Mouse (Mus musculus): ENCODE measurements at regions not wholly inside any gene's neighbourhood (a gene's known extent, or its start where the extent isn't known, plus 50 kb on each side); places are given as distances from the start of the nearest gene placed in this dataset.

DNA sequence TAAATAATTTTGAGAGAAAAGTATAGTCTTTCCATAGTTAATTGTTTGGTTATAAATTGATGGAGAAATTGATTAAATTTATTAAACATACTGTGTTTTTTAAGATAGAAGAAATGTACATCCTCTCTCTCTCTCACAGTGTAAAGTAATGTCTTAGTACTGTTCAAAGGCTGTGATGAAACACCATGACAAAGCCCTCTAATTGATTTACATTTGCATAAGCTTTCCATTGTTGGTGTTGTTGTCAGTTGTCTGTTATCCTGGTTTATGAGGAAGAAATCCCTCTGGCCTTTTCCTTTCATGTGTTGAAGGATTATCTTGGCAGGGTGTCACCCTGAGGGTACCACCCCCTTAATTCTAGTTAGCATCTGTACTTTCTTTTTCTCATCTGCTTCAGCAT lies 207.2 kb upstream of the Dmd start:
- no peak for ATAC-seq (ENCODE audit: low FRiP score)
- H3K36me3 ChIP-seq: no peaks in the 10 kb centered on the region
- no peak overlapping the region for H3K4me3 ChIP-seq (replicated peaks)
- no peak overlapping the region for H3K27ac ChIP-seq (replicated peaks)
- no peaks in the 10 kb centered on the region for H3K9me3 ChIP-seq (replicated peaks)
- no peaks in the 10 kb centered on the region for H3K4me1 ChIP-seq
- H3K9ac ChIP-seq (replicated peaks): no peak overlapping the region
- no peak overlapping the region for H3K4me2 ChIP-seq
- H3K27me3 ChIP-seq (replicated peaks): no peaks in the 10 kb centered on the region

DNA sequence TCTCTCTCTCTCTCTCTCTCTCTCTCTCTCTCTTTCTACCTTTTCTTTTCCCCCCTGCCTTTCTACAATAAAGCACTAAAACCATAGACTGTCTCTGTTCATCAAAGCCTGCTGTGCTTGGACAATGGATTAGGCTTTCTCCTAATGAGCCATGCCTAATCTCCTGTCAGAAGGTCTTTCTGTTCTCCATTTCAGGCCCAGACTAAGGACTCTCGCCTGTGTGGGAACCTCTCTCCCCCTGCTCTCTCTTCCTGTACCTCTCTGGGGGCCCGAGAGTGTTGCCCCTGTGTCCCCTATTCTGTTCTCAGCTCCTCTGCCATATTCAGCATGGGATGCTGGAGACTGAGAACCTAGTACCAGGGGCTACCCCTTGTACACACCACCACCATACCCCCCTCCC lies 184.5 kb upstream of the Dmd start:
- H3K4me1 ChIP-seq: no peaks in the 10 kb centered on the region
- 11% methylated on average over 2 of the region's 2 CpGs for WGBS
- no peaks in the 10 kb centered on the region for H3K9me3 ChIP-seq (replicated peaks)
- no peaks in the 10 kb centered on the region for H3K27me3 ChIP-seq (replicated peaks)
- H3K9ac ChIP-seq (replicated peaks): no peak overlapping the region
- no peak overlapping the region for H3K4me2 ChIP-seq
- H3K36me3 ChIP-seq: no peaks in the 10 kb centered on the region
- no peak overlapping the region for H3K27ac ChIP-seq (replicated peaks)
- ATAC-seq (ENCODE audit: low FRiP score): no peak
- no peak overlapping the region for H3K4me3 ChIP-seq (replicated peaks)

DNA sequence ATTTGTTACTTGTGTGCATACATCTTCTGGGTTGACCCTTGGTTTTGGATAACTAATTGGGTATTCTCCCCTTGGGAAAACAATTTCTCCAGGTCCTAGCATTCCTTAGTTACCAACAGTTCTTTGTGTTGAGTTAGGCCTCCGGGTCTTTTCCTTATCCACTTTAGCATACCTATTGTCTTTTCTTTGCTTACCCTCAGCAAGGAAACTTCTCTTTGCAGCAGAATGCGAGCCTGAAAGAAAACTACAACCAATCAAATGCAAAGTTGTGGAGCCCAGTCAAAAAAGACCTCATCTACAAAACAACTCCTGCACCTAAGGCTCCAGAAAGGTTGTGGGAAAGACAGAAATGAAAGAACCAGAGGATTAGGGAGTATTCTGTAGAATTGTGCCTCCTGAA lies 139.5 kb upstream of the Dmd start:
- H3K4me2 ChIP-seq: no peak overlapping the region
- ATAC-seq (ENCODE audit: low FRiP score): no peak
- WGBS: 24% methylated on average over 2 of the region's 2 CpGs

DNA sequence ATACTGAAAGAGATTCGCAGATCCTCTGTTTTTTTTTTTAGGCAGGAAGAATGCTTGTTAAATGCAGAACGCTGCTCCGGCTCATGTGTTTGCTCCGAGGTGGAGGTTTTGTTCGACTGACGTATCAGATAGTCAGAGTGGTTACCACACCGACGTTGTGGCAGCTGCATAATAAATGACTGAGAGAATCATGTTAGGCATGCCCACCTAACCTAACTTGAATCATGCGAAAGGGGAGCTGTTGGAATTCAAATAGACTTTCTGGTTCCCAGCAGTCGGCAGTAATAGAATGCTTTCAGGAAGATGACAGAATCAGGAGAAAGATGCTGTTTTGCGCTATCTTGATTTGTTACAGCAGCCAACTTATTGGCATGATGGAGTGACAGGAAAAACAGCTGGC lies 134.1 kb upstream of the Dmd start:
- H3K36me3 ChIP-seq: no peaks in the 10 kb centered on the region
- H3K4me1 ChIP-seq: no peaks in the 10 kb centered on the region
- no peaks in the 10 kb centered on the region for H3K9me3 ChIP-seq (replicated peaks)
- 20% methylated on average over 11 of the region's 11 CpGs for WGBS
- no peak overlapping the region for H3K27ac ChIP-seq (replicated peaks)
- no peak for ATAC-seq (ENCODE audit: low FRiP score)
- H3K9ac ChIP-seq (replicated peaks): 0 out of 2 replicates have a peak overlapping the region, but pooled peaks have one; percentile 3
- H3K27me3 ChIP-seq (replicated peaks): no peaks in the 10 kb centered on the region
- H3K4me2 ChIP-seq: peak overlapping the region; percentile 48
- H3K4me3 ChIP-seq (replicated peaks): peak overlapping the region; percentile 40

More for the DNA sequence above, 139.5 kb upstream of the Dmd start:
- no peak overlapping the region for H3K27ac ChIP-seq (replicated peaks)
- no peak overlapping the region for H3K4me3 ChIP-seq (replicated peaks)
- H3K9me3 ChIP-seq (replicated peaks): no peaks in the 10 kb centered on the region
- no peaks in the 10 kb centered on the region for H3K36me3 ChIP-seq
- H3K9ac ChIP-seq (replicated peaks): no peak overlapping the region
- H3K4me1 ChIP-seq: no peaks in the 10 kb centered on the region
- no peaks in the 10 kb centered on the region for H3K27me3 ChIP-seq (replicated peaks)

DNA sequence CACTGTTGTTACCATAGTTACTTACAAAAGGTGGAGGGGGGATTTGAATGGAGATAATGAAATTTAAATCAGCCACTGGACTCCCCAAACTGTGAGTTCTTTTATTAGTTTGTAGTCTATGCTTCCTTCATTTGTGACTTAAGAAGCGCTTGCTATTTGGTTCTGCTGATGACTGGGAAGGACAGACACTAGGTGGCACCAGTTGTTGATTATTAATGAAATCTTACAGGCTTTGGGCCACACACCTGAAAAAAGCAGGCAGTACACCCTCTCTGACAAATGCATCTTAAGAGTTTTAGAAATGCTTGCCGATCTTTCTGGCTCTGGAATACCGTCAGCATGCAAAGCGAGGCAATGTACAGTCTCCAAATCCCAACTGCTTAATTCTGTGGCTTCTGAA lies 131.6 kb upstream of the Dmd start:
- H3K36me3 ChIP-seq: no peaks in the 10 kb centered on the region
- no peak overlapping the region for H3K4me3 ChIP-seq (replicated peaks)
- H3K9ac ChIP-seq (replicated peaks): no peak overlapping the region
- 48% methylated on average over 4 of the region's 4 CpGs for WGBS
- H3K9me3 ChIP-seq (replicated peaks): no peaks in the 10 kb centered on the region
- no peaks in the 10 kb centered on the region for H3K27me3 ChIP-seq (replicated peaks)
- no peaks in the 10 kb centered on the region for H3K4me1 ChIP-seq
- H3K27ac ChIP-seq (replicated peaks): no peak overlapping the region
- H3K4me2 ChIP-seq: no peak overlapping the region
- no peak for ATAC-seq (ENCODE audit: low FRiP score)

DNA sequence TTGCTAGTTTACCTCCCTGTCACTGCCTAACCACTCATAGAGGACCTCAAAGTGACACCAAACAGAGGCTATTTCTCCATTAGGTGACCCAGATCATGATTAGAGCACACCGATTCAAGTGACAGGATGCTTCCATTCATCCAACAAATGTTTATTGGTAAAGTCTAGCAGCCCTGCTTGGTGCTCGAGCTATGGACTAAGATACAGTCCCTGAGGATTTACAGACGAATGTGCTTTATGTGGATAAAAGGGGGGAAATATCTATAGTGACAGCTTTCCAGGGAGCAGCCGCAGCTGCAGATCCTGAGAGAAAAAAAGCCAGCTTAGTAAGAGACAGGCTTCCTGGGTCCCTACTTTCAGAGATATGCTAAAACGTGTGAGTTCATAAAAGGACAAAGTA lies 125.1 kb upstream of the Dmd start:
- no peak overlapping the region for H3K9ac ChIP-seq (replicated peaks)
- no peak overlapping the region for H3K27ac ChIP-seq (replicated peaks)
- no peaks in the 10 kb centered on the region for H3K4me1 ChIP-seq
- H3K4me2 ChIP-seq: no peak overlapping the region
- no peaks in the 10 kb centered on the region for H3K9me3 ChIP-seq (replicated peaks)
- ATAC-seq (ENCODE audit: low FRiP score): no peak
- no peak overlapping the region for H3K4me3 ChIP-seq (replicated peaks)
- H3K36me3 ChIP-seq: no peaks in the 10 kb centered on the region
- 42% methylated on average over 5 of the region's 5 CpGs for WGBS
- no peaks in the 10 kb centered on the region for H3K27me3 ChIP-seq (replicated peaks)

DNA sequence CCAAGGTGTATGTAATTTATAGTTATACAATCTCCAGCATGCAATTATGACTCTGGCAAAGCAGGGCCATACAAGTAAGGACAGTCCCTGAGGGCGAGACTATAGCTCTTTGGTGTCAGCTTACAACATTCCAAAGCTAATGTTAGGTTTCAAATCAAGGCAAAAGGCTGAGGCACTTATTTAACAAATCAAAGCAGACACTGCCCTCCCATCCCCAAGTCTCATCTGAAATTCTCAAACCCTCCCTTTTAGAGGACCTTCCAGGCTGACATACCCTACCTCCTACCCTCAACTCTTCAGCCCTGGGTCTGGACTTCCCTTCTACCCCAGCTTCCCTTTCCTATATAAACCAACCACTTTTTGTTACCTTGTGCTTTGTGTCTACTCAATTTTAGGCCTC lies 82.6 kb upstream of the Dmd start:
- no peaks in the 10 kb centered on the region for H3K9me3 ChIP-seq (replicated peaks)
- no peaks in the 10 kb centered on the region for H3K27me3 ChIP-seq (replicated peaks)
- ATAC-seq (ENCODE audit: low FRiP score): no peak
- H3K27ac ChIP-seq (replicated peaks): no peak overlapping the region
- H3K4me1 ChIP-seq: no peaks in the 10 kb centered on the region
- 44% methylated on average over 1 of the region's 1 CpGs for WGBS
- H3K4me2 ChIP-seq: no peak overlapping the region
- no peak overlapping the region for H3K9ac ChIP-seq (replicated peaks)
- H3K36me3 ChIP-seq: no peaks in the 10 kb centered on the region
- no peak overlapping the region for H3K4me3 ChIP-seq (replicated peaks)
